Mouse (Mus musculus) layer of hippocampus, adult 2 months (tissue): ENCODE results near the gene Slc38a1. TPM values are rescaled to one million over a fixed set of nuclear protein-coding genes. Genes with fewer than 3 reads are reported as not detected.
"Not testable (repeated sequence)": the region's sequence is repeated elsewhere in the genome, so short reads cannot be mapped to it uniquely, and the experiment has no call there.

Experiments used
- DNase-seq, 2 experiments: peaks; one replicate each; pipeline ENCODE4 v3.0.0; 2022; ENCODE audit warnings: low spot score in 2 of 2
- H3K27ac ChIP-seq: fragments of 200-600 bp; 2 replicates; pipeline ENCODE4 v1.8.1; 2022
- H3K4me3 ChIP-seq: fragments of 200-600 bp; 2 replicates; pipeline ENCODE4 v1.8.1; 2022; ENCODE audit warnings: mild to moderate bottlenecking
- CTCF ChIP-seq: fragments of 200-600 bp; conservative IDR thresholded peaks from 2 replicates; pipeline ENCODE4 v1.8.1; 2022; ENCODE audit warnings: antibody characterized with exemption, mild to moderate bottlenecking, moderate library complexity
- total RNA-seq, 2 experiments: library from RNA; stranded (reverse); gene quantifications; 2 replicates each; pipeline ENCODE4 v1.2.3; 2021

The Slc38a1 gene
- total RNA-seq, 2 experiments from 2014 or later = 78.9 to 80.9 TPM

- no peak overlapping the region for H3K4me3 ChIP-seq
- no peak overlapping the region for H3K27ac ChIP-seq
- no peak for TF ChIP-seq CTCF
- DNase-seq = no peak
Observed at GRCm38 (mm10) chr15:96626871-96627270, 15.8 kb downstream of the Slc38a1 start.

- H3K27ac ChIP-seq, DNase-seq, H3K4me3 ChIP-seq: not testable (repeated sequence)
Observed at GRCm38 (mm10) chr15:96625012-96625411, 17.7 kb downstream of the Slc38a1 start.

GRCm38 (mm10) chr15:96622376-96622775 is 20.3 kb downstream of the Slc38a1 start:
- TF ChIP-seq CTCF = peak; percentile 49
- DNase-seq = no peak
- Histone ChIP-seq H3K27ac (no peak overlapping the region), H3K4me3 (no peak overlapping the region)

- no peak for TF ChIP-seq CTCF
- no peak for DNase-seq
- H3K4me3 ChIP-seq = no peak overlapping the region
- no peak overlapping the region for H3K27ac ChIP-seq
Observed at GRCm38 (mm10) chr15:96621686-96622085, 21.0 kb downstream of the Slc38a1 start.

GRCm38 (mm10) chr15:96617555-96617954 is 25.2 kb downstream of the Slc38a1 start:
- no peak for TF ChIP-seq CTCF
- H3K4me3 ChIP-seq = no peak overlapping the region
- DNase-seq = no peak
- no peak overlapping the region for H3K27ac ChIP-seq

- DNase-seq = no peak
- H3K4me3 ChIP-seq = no peak overlapping the region
- no peak overlapping the region for H3K27ac ChIP-seq
- TF ChIP-seq CTCF = no peak
Observed at GRCm38 (mm10) chr15:96608671-96609070, 34.0 kb downstream of the Slc38a1 start.

GRCm38 (mm10) chr15:96607422-96607821 is 35.3 kb downstream of the Slc38a1 start:
- no peak for TF ChIP-seq CTCF
- Histone ChIP-seq H3K27ac (no peak overlapping the region), H3K4me3 (no peak overlapping the region)
- DNase-seq = no peak

- Histone ChIP-seq H3K27ac (peak overlapping the region; percentile 28; the same call in 1 of the 2 replicates), H3K4me3 (no peak overlapping the region)
- no peak for TF ChIP-seq CTCF
- DNase-seq = peak; percentile 35 to 47
Observed at GRCm38 (mm10) chr15:96604282-96604681, 38.4 kb downstream of the Slc38a1 start.

- no peak overlapping the region for H3K4me3 ChIP-seq
- no peak for DNase-seq
- H3K27ac ChIP-seq = no peak overlapping the region
- no peak for TF ChIP-seq CTCF
Observed at GRCm38 (mm10) chr15:96602043-96602442, 40.7 kb downstream of the Slc38a1 start.

GRCm38 (mm10) chr15:96599852-96600781 is 42.6 kb downstream of the Slc38a1 start:
- DNase-seq = peak; percentile 27 to 52
- Histone ChIP-seq H3K27ac (no peak overlapping the region), H3K4me3 (no peak overlapping the region)
- no peak for TF ChIP-seq CTCF

- no peak overlapping the region for H3K4me3 ChIP-seq
- TF ChIP-seq CTCF = no peak
- DNase-seq = no peak
- no peak overlapping the region for H3K27ac ChIP-seq
Observed at GRCm38 (mm10) chr15:96598888-96599578, 43.7 kb downstream of the Slc38a1 start.

GRCm38 (mm10) chr15:96597116-96597515 is 45.6 kb downstream of the Slc38a1 start:
- H3K27ac ChIP-seq = no peak overlapping the region
- TF ChIP-seq CTCF = no peak
- no peak overlapping the region for H3K4me3 ChIP-seq
- no peak for DNase-seq

- Histone ChIP-seq H3K27ac (no peak overlapping the region), H3K4me3 (no peak overlapping the region)
- no peak for TF ChIP-seq CTCF
- no peak for DNase-seq
Observed at GRCm38 (mm10) chr15:96594316-96594715, 48.4 kb downstream of the Slc38a1 start.
